Mouse (Mus musculus) heart, embryonic 16.5 days (tissue): ENCODE measurements at regions not wholly inside any gene's neighbourhood (a gene's known extent, or its start where the extent isn't known, plus 50 kb on each side); places are given as distances from the start of the nearest gene placed in this dataset.
"Not testable (repeated sequence)": the region's sequence is repeated elsewhere in the genome, so short reads cannot be mapped to it uniquely, and the experiment has no call there.

Experiments
- ATAC-seq: fragments of 200-750 bp; cut with Nextera tagmentation; replicated peaks from 2 replicates; pipeline ENCODE4 v1.8.0; 2017; ENCODE audit warnings: moderate number of reproducible peaks; ENCODE audit not compliant: insufficient read depth, low FRiP score; ENCODE audit errors: extremely low read depth
- H3K27ac ChIP-seq: fragments of 300-500 bp; sonication (generic); 2 replicates; pipeline ENCODE4 v1.5.1; 2014; ENCODE audit warnings: mild to moderate bottlenecking, low read length, control low read depth, moderate library complexity
- H3K27me3 ChIP-seq: fragments of 300-500 bp; sonication (generic); 2 replicates; pipeline ENCODE4 v1.6.1; 2014; ENCODE audit warnings: low read length, mixed read lengths; ENCODE audit not compliant: control insufficient read depth, insufficient read depth
- H3K36me3 ChIP-seq: fragments of 300-500 bp; sonication (generic); 2 replicates; pipeline ENCODE4 v1.6.1; 2014; ENCODE audit not compliant: control insufficient read depth, insufficient read depth
- H3K4me1 ChIP-seq: fragments of 300-500 bp; sonication (generic); 2 replicates; pipeline ENCODE4 v1.6.1; 2014; ENCODE audit warnings: low read length, mixed read lengths; ENCODE audit not compliant: control insufficient read depth, insufficient read depth
- H3K4me2 ChIP-seq: fragments of 300-500 bp; sonication (generic); 2 replicates; pipeline ENCODE4 v1.6.1; 2014; ENCODE audit warnings: low read depth, mild to moderate bottlenecking, control low read depth, low read length
- H3K4me3 ChIP-seq: fragments of 300-500 bp; sonication (generic); 2 replicates; pipeline ENCODE4 v1.5.1; 2014; ENCODE audit warnings: mild to moderate bottlenecking, control low read depth, low read length
- H3K9ac ChIP-seq: fragments of 300-500 bp; sonication (generic); 2 replicates; pipeline ENCODE4 v1.6.1; 2014; ENCODE audit warnings: low read length, control low read depth
- H3K9me3 ChIP-seq: fragments of 300-500 bp; sonication (generic); replicated peaks from 2 replicates; pipeline ENCODE4 v1.6.1; 2016; ENCODE audit warnings: low read length; ENCODE audit not compliant: control insufficient read depth
- WGBS: fragments of 180-500 bp; shearing (Covaris S2); extraction: QIAGEN DNeasy Blood & Tissue Kit; methylation state at CpG from one replicate; pipeline ENCODE4 v1.1.7; 2014; 5-methylcytosine and 5-hydroxymethylcytosine counted together

DNA sequence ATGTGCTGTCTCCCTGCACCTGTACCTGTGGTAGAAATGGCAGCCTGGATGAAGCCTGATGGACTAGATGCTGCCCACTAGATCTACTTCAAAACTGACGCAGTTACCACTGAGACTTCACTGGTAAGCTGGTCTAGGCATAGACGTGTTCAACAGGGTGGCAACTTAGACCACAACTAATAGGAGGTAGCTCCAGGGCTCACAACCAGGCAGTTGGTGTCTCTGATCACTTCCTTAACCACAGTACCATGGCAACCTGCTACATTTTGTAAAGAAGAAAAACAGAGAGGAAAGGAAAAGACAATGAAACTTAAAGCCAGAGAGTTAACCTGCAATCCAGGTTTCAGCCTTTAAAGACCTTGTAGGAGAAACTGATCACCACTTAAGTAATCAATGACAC is 131.9 kb upstream of the Prkcq start:
- H3K4me1 ChIP-seq, result no peaks in the 10 kb centered on the region
- H3K4me3 ChIP-seq, result no peak overlapping the region
- no peaks in the 10 kb centered on the region for H3K36me3 ChIP-seq
- no peak overlapping the region for H3K9ac ChIP-seq
- no peak overlapping the region for H3K4me2 ChIP-seq
- no peak for ATAC-seq
- no peak overlapping the region for H3K27ac ChIP-seq
- 63% methylated on average over 2 of the region's 2 CpGs for WGBS
- no peaks in the 10 kb centered on the region for H3K9me3 ChIP-seq
- no peaks in the 10 kb centered on the region for H3K27me3 ChIP-seq

DNA sequence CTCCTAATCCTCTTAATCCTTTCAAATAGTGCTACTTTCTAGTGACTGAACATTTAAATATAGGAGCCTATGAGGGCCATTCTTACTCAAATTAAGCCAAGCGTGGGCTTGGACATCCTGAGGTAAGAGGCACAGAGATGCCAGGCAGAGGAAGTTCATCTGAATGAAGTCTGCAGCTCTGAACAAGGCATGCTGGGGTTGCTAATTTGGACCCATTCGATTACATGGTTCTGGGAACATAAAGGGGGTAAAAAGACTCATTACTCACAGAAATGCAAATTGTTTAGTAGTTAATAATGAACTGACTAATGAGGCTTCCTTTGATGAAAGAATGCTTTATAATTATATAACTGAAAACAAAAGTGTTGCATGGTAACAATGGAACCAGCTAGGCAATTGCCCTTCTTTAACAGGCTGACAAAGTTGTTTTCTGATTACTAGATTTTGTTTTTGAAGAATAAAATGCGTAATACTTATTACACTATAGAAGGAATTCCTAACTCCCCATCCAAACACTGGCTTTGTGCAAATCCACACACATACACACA is 127.1 kb upstream of the Prkcq start:
- 73% methylated on average over 3 of the region's 3 CpGs for WGBS
- Histone ChIP-seq H3K4me2 (no peak overlapping the region), H3K4me3 (no peak overlapping the region), H3K9ac (no peak overlapping the region), H3K27me3 (no peaks in the 10 kb centered on the region), H3K4me1 (no peaks in the 10 kb centered on the region), H3K36me3 (no peaks in the 10 kb centered on the region), H3K27ac (no peak overlapping the region), H3K9me3 (peaks cover 2% of the 10 kb centered on the region; the same call in 1 of the 2 replicates)
- no peak for ATAC-seq

DNA sequence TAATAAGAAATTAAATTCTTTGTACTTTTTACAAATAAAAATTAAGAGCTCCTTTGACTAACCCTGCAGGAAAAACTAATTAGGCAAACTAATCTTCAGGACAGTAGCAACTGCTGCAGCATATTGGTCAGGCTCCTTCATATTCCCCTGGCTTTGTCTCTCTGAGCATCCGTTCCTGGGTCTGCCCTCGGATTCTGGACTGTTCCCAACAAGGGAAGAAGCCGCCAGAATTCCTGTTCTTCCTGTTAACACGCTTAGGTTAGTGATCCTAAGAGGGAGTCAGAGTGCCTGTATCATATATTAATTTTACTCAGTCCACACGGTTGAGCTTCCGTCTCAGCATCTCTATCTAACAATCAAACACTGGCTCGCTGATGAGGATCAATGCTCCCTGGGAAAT is 120.3 kb upstream of the Prkcq start:
- H3K4me1 ChIP-seq, result no peaks in the 10 kb centered on the region
- no peak overlapping the region for H3K27ac ChIP-seq
- ATAC-seq, result no peak
- 0 out of 2 replicates have a peak, but pooled peaks cover 2% of the 10 kb centered on the region for H3K9me3 ChIP-seq
- no peaks in the 10 kb centered on the region for H3K27me3 ChIP-seq
- no peaks in the 10 kb centered on the region for H3K36me3 ChIP-seq
- H3K4me3 ChIP-seq, result no peak overlapping the region
- no peak overlapping the region for H3K9ac ChIP-seq
- WGBS, result 72% methylated on average over 7 of the region's 7 CpGs
- no peak overlapping the region for H3K4me2 ChIP-seq

DNA sequence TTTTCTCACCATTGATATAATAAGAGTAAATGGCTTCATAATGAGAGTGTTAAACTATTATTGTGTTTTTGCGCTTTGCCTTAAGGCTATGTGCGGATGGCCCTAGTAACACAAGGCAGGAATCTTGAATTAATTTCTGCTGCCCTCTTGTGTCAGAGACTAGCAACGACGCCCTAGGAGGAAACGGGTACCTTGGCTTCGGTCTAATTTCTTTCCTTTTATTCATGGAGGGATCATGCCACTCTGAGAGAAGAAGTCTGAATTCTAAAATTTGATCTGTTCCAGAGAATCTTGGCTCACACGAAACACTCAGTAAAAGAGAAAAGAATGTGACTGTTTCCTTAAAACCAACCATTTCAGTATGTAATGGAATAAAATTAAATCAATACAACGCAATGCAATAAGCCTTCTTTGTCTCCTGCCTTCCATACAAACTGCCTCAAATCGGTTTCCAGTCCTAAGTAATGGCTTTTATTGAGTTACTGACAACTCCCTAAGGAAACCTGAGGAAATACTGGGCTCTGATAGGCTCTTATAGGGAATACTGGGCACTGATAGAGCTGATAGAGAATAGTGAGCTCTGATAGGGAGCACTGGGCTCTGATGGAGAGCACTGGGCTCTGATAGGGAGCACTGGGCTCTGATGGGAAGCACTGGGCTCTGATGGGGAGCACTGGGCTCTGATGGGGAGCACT is 112.0 kb upstream of the Prkcq start:
- Histone ChIP-seq H3K27ac (no peak overlapping the region), H3K36me3 (no peaks in the 10 kb centered on the region), H3K9me3 (no peaks in the 10 kb centered on the region), H3K4me3 (no peak overlapping the region), H3K4me2 (no peak overlapping the region), H3K27me3 (no peaks in the 10 kb centered on the region), H3K9ac (no peak overlapping the region), H3K4me1 (no peaks in the 10 kb centered on the region)
- ATAC-seq, result no peak
- WGBS, result 20% methylated on average over 9 of the region's 9 CpGs

DNA sequence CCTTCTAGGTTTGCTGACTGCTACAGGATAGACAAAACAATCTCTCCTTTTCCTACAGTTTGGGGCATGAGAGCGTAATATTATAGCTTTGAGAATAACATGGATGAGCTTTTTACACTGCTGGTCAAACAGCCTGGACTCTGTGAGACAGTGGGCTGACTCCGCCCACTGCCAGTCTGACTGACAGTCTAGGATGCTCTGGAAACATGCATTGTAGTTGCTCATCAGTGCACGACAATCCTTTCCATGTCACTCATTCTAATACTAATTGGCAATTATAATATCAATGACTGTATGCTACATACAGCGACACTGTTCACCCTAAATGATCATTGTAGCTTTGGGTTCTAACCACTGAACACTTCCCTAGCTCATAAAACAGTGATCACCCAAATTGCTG is 104.5 kb upstream of the Prkcq start:
- H3K9ac ChIP-seq, result no peak overlapping the region
- no peaks in the 10 kb centered on the region for H3K9me3 ChIP-seq
- H3K36me3 ChIP-seq, result no peaks in the 10 kb centered on the region
- H3K4me1 ChIP-seq, result no peaks in the 10 kb centered on the region
- ATAC-seq, result no peak
- WGBS, result 72% methylated on average over 4 of the region's 4 CpGs
- H3K27ac ChIP-seq, result no peak overlapping the region
- no peak overlapping the region for H3K4me2 ChIP-seq
- no peaks in the 10 kb centered on the region for H3K27me3 ChIP-seq
- H3K4me3 ChIP-seq, result no peak overlapping the region

DNA sequence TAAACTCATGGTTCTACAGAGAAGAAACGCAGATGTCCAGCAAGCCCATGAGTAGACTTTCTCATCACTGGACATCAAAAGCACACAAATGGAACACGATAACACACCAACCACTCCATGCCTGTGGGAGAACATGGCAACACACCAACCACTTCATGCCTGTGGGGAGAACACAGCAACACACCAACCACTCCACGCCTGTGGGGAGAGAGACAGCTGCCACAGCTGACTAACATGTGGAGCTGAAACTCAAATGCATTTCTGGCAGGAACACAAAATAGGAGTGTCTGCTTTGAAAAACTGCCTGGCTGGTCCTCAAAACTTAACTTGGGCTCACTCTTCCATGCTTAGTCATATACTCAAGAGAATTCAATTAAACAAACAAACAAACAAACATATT is 88.4 kb upstream of the Prkcq start:
- Histone ChIP-seq H3K27ac (no peak overlapping the region), H3K4me3 (no peak overlapping the region), H3K4me1 (no peaks in the 10 kb centered on the region), H3K9ac (no peak overlapping the region), H3K36me3 (no peaks in the 10 kb centered on the region), H3K9me3 (no peaks in the 10 kb centered on the region), H3K4me2 (no peak overlapping the region), H3K27me3 (no peaks in the 10 kb centered on the region)
- 77% methylated on average over 3 of the region's 3 CpGs for WGBS
- no peak for ATAC-seq

DNA sequence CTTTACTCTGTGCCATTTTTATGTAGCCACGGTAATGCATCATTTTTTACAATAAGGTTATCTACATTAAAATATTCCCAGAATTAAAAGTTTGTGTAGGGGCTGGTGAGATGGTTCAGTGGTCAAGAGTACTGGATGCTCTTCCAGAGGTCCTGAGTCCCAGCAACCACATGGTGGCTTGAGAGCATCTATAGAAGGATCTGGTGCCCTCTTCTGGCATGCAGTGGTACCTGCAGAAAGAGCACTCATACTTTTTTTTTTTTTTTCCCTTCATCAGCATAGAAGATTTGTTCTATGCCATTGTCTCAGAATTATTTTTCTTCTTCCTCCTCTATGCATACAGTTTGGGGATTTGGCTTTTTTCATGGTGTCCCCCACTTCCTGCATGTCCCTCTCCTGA is 84.9 kb upstream of the Prkcq start:
- H3K9ac ChIP-seq, result no peak overlapping the region
- WGBS, result 21% methylated on average over 1 of the region's 1 CpGs
- H3K4me3 ChIP-seq, result no peak overlapping the region
- no peaks in the 10 kb centered on the region for H3K36me3 ChIP-seq
- H3K9me3 ChIP-seq, result no peaks in the 10 kb centered on the region
- no peaks in the 10 kb centered on the region for H3K27me3 ChIP-seq
- H3K4me1 ChIP-seq, result no peaks in the 10 kb centered on the region
- H3K4me2 ChIP-seq, result no peak overlapping the region
- ATAC-seq, result no peak
- no peak overlapping the region for H3K27ac ChIP-seq

DNA sequence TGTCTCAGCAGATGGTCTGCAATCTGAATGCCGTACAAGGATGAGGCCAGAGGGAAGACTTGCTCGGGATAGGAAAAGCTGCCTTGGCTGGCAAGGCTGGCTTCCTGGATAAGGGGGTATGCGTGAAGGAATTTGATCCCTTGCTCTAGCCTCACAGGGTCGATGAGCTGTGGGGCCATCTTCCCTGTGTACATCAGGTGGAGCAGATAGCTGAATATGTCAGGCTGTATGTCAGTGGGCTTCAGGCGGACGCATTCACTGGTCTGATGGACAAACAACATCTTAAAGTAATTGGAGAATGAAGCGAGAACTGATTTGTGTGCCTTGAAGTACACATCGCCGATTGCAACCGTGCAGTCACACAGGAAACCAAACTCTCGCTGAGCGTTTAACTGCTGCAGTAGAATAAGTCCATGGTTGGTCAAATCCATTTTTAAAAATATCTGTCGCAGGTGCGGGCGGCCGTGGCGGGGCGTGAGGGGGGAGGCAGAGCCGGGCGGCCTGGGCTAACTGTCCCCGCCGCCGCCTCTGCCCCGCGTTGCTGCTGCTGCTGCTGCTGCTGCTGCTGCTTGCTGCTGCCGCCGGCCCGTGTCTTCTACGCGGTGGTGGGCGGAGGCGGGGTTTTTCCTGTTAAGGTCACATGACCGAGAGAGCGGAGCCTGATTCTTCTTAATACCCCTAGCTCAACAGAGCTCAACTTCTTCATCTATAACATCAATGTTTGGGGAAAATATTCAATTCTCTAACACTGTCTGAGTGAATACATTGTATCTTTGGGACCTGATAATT is 71.9 kb upstream of the Prkcq start:
- peak overlapping the region; percentile 63 for H3K4me2 ChIP-seq
- not testable (repeated sequence) for H3K27me3 ChIP-seq, H3K4me1 ChIP-seq, H3K27ac ChIP-seq, H3K9me3 ChIP-seq, H3K36me3 ChIP-seq, H3K9ac ChIP-seq
- peak overlapping the region; percentile 38 for H3K4me3 ChIP-seq
- 33% methylated on average over 33 of the region's 34 CpGs for WGBS
- ATAC-seq, result peak; percentile 23; the same call in 1 of the 2 replicates

DNA sequence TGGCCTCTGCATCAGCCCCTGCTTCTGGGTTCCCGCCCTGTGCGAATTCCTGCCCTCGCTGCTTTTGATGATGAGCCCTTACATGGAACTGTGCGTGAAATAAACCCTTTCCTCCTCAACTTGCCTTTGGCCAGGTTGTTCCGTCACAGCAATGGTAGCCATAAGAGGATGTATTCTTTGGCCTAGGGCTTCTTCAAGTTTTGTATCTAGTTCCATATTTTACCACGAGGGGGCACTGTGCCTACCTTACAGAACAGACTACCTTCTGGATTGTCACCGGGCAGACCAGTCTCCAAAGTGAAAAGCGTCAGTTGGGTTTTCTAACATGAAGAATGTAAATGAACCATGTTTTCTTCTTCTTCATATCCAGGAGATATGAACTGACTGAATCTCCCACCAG is 58.7 kb upstream of the Prkcq start:
- Histone ChIP-seq H3K9ac (no peak overlapping the region), H3K4me1 (no peaks in the 10 kb centered on the region), H3K36me3 (no peaks in the 10 kb centered on the region), H3K4me2 (no peak overlapping the region), H3K9me3 (no peaks in the 10 kb centered on the region), H3K27me3 (no peaks in the 10 kb centered on the region), H3K27ac (no peak overlapping the region), H3K4me3 (no peak overlapping the region)
- ATAC-seq, result no peak; the same call in 1 of the 2 replicates
- 33% methylated on average over 8 of the region's 8 CpGs for WGBS
